Mouse (Mus musculus) spleen, postnatal 14 days (tissue): Measurements from ENCODE around the gene Bptf.
A peak's percentile ranks its signal among the peaks of the same experiment; 100 is the strongest.
"Not testable (repeated sequence)": the region's sequence is repeated elsewhere in the genome, so short reads cannot be mapped to it uniquely, and the experiment has no call there.

Source experiments
- DNase-seq, 2 experiments: peaks; one replicate each; pipeline ENCODE4 v3.0.0; 2021 to 2022; ENCODE audit warnings: low spot score in 2 of 2

The Bptf gene

DNA sequence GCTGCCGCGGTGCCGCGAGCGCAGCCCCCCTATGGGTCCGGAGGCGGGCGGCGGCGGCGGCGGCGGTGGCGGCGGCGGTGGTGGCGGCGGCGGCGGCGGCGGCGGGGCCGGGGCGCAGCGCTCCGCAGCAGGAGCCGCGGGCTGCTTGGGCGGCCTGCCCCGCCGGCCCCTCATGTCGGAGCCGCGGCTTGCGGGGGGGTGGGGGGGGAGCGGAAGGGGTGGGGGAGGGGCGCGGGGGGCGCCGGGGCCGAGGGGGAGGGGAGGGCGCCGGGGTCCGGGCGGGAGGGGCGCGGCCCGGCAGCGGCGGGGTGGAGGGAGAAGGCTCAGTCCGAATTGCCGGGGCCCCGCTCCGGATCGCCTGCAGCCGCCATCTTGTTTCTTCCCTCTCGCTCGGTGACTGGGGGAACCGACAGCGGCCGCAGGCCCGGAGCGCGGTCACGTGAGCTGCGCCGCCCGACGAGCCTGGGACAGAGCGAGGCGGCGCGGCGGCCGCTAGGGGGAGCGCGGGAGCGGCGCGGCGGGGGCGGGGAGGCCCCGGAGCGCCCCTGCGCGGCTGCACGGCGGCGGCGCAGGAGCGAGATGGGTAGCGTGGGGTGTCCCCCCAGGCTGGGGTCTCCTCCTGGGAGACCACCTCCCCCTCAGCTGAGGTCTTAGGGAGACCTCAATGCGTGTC, at the start of gene Bptf:
TSS of gene Bptf (minus strand) at position 379 of the 673 bp plus-strand sequence.
- peak; percentile 83 to 90 for DNase-seq

DNA sequence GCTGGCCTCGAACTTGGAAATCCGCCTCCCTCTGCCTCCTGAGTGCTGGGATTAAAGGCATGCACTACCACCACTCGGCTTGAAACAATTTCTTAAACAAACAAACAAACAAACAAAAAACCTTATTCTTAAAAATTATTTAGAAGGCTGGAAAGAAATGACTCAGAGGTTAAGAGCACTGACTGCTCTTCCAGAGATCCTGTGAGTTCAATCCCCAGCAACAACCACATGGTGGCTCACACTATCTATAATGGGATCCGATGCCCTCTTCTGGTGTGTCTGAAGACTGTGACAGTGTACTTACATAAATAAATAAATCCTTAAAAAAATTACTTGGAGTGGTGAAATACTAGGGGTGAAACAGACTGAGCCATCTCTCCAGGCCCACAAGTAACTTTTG, 29.3 kb upstream of the Bptf start:
- no peak for DNase-seq

DNA sequence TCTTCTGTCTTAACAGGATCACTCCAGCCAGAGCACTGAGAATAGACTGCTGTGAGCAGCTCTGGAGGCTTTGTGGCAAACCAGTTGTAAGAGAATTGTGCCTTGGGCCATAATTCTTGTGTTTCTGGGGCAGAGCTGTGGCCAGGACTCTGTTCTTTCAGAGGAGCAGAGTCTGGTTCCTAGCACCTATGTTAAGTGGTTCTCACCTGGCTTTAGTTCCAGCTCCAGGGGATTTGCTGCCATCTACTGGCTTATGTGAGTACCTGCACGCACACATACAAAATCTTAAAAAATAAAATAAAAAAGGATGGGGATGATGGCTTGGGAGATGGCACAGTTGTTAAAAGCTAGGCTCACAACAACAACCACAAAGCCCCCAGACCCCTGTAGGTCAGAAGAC, 27.1 kb upstream of the Bptf start:
- DNase-seq = no peak

DNA sequence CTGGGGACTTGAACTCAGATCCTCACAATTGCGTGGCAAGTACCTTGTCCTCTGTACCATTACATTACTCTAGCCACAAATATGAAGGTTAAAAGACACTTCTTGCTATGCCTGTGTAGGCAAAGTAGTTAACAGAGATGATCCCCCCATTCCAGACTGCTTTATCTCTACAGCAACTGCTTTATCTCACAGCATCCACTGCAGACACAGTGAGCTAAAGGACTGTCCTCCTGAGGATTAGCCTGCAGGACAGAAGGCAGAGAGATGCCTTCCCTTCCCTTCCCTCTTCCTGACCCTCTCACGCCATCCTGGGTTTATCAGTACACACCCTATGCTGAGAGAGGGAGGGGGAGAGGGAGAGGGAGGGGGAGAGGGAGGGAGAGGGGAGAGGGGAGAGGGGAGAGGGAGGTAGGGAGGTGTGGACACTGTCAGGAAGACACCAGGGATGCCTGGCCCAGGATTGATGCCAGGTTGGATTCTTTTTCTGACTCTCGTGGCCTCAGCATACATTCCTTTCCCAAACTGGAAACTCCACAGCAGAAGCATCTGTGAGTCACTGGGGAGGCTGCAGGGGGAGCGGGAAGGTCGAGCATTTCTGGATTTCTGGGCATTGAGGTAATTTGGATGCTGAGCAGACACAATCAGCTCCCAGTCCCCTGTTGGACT, 25.2 kb upstream of the Bptf start:
- no peak for DNase-seq

DNA sequence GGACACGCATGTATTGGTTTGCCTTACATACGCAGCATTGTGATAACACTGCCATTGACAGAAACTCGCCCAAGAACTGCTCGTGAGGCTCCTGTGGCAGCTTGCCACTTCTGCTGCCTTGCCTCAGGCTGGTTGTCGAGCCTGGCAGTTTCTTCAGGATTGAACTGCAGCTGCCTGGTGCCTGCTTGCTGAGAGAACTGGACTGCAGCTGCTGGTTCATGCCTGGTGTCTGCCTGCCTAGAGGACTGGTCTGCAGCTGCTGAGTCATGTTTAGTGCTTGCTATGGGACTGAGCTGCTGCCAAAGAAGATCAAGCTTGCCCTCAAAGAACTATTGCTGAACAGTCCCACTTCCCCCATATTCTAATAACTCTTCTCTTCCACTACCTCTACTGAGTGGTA, 23.4 kb upstream of the Bptf start:
- DNase-seq = no peak

DNA sequence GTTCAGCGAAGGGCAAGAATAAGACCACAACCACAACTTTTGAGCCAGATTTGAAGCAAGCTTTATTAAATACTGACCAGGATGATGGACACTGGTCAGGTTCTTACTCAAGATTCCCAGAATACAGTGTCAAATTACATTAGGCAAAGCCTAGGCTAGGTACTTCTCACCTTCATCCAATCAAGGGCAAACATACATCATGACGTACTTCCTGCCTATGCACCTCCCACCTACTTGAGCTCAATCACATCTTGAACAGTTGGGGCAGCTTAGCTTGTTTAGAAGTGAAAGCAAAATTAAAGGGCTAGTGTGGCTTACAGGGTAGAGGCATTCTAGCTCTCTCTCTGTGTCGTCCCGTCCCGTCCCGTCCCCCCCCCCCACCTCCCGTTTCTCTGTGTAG, 22.5 kb upstream of the Bptf start:
- no peak for DNase-seq

DNA sequence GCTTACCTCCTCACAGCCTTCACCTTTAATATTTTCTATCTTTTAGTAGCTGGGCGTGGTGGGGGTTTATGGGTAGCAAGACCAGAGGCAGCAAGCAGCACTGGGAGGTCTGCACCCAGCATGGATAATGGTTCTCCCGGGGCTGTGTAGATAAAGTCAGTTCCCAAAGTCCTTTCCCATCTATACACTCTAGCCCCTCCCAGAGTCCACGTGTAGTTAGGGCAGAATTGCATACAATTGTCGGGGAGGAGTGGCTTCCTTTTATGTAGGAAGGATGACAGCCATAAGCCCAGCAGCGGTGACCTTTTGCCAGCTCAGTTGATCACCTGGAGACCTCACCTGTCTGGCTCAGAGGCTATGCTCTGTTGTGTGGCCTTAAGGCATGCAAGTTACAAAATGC, 21.7 kb upstream of the Bptf start:
- DNase-seq = no peak

DNA sequence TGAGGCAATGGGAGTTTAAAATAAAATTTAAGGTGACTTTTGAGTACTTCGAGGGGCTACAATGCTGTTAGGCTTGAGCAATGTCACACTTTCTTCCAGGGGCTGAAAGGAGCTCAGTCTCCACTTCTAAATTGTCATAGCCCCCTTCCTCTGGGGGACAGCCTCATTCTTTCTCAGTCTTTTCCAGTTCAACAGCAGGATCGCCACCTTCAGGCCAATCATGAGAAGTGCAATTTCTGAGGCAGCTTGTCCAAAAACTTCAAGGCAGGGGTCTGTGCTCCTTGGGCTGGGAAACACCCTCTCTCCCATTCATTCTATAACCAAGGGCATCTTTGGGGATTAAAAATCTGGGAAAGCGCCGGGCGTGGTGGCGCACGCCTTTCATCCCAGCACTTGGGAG, 19.9 kb upstream of the Bptf start:
- DNase-seq = no peak

DNA sequence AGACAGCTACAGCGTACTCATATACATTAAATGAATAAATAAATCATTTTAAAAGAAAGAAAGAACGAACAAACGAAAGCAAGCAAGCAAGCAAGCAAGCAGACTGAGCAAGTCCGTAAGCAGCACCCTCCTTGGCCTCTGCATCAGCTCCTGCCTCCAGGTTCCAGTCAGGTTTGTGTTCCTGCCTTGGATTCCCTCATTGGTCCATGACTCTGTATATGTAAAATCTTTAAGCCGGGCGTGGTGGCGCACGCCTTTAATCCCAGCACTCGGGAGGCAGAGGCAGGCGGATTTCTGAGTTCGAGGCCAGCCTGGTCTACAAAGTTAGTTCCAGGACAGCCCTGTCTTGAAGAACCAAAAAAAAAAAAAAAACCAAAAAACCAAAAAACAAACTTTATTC, 12.0 kb upstream of the Bptf start:
- not testable (repeated sequence) for DNase-seq

DNA sequence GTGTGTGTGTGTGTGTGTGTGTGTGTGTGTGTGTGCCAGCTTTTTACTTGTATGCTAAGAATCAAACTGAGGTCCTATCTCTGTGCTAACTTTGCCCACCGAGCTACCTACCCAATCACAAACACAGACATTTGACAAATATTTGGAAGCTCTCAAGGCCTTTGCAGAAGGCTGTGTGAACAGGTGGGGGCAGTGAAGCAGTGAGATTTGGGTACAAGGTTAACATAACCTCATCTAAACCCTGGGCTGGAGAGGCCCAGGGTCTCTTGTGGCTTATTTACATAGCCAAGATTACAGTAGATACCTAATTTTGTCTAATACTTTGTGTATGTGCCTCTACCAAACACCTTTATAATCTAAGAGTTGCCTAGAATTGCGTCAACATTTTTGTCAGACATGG, 10.5 kb upstream of the Bptf start:
- DNase-seq = no peak

DNA sequence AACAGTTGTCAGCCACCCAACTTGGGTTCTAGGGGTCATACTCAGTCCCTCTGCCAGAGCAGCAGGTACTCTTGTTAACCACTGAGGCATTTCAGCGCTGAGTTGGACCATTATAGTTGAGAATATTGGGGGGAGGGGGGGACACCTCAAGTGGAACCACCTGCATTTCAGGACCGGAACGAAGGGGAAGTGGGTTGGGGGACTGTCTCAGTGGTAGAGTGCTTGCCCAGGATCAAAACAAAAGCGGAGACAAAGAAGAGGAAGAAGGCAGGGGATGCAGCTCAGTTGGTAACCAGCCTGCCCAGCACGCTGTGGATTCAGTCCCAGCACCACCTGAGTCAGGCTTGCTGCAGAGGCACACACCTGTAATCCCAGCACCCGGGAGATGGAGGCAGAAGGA, 8.8 kb upstream of the Bptf start:
- peak in 1 of 2 experiments; percentile 15 for DNase-seq

DNA sequence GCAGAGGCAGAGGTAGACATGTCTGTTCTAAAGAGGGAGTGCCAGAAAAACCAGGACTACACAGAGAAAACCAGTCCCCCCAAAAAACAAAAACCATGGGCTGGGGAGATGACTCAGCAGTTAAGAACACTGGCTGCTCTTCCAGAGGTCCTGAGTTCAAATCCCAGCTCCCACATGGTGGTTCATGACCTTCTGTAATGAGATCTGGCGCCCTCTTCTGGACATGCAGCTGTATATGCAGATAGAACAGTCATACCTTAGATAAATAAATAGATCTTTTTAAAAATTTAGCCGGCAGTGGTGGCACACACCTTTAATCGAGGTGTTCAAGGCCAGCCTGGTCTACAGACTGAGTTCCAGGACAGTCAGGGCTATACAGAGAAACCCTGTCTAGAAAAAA, 6.7 kb upstream of the Bptf start:
- peak in 1 of 2 experiments; percentile 57 for DNase-seq

DNA sequence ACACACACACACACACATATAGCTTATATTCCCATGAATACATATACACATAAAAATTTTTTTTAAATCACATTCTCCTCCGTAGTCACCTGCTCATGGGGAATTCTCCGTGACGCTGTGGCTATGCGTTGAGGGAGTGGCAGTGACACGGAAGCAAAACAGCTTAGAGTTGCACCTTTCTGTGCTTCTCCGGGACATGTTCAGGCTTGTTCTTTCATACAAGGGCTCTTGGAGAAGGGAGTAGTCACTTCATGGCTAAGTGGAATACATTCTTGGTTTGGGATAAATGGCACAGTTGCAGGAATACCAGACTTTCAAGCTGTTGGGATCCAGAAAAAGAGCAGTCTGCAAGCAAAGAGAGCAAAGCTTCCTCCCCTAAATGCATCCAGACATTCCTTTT, 5.7 kb upstream of the Bptf start:
- DNase-seq = no peak

DNA sequence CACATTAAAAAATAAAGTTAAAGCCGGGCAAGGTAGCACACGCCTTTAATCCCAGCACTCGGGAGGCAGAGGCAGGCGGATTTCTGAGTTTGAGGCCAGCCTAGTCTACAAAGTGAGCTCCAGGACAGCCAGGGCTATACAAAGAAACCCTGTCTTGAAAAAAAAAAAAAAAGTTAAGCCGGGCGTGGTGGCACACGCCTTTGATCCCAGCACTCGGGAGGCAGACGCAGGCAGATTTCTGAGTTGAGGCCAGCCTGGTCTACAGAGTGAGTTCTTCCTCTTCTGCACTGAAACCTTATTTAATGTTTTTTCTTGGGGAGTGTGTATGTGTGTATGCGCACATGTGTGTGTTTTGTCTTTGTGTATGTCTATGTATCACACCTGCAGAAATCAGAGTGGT, 4.5 kb upstream of the Bptf start:
- DNase-seq = not testable (repeated sequence)

DNA sequence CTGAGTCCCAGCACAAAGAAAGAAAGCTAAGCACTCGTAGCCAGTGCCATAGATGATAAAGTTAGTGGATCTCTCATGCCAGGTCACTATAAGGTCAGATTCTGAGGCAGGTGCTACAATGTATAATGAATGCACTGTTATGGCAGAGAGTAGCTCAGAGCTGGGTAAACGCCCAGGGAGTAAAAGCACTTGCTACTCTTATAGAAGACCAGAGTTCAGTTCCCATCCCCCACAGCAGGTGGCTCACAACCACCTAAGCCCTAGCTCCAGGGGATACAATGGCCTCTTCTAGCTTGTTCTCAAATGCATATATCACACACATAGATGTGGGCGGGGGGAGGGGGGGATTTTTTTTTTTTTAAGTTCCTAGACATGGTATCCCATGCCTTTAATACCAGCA, 3.8 kb upstream of the Bptf start:
- DNase-seq = no peak

DNA sequence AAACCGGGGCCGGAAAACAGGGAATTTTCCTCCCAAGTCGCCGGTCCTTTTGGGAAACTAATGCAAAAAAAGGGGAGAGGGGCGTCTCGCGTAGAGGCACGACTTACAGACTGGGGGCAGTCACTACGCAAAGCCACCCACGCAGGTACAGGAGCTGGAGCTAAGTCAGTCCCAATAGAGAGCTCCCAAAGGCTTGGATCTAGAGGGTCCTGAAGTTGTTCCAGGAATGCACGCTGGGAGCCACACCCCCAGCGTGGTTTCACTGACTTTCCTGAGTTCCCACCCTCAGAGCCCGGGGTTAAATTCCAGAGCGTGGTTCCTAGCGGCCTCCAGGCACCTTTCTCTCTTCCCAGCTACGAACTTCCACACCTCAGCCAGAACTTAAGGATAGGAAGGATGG, 499 bp upstream of the Bptf start:
- no peak for DNase-seq

DNA sequence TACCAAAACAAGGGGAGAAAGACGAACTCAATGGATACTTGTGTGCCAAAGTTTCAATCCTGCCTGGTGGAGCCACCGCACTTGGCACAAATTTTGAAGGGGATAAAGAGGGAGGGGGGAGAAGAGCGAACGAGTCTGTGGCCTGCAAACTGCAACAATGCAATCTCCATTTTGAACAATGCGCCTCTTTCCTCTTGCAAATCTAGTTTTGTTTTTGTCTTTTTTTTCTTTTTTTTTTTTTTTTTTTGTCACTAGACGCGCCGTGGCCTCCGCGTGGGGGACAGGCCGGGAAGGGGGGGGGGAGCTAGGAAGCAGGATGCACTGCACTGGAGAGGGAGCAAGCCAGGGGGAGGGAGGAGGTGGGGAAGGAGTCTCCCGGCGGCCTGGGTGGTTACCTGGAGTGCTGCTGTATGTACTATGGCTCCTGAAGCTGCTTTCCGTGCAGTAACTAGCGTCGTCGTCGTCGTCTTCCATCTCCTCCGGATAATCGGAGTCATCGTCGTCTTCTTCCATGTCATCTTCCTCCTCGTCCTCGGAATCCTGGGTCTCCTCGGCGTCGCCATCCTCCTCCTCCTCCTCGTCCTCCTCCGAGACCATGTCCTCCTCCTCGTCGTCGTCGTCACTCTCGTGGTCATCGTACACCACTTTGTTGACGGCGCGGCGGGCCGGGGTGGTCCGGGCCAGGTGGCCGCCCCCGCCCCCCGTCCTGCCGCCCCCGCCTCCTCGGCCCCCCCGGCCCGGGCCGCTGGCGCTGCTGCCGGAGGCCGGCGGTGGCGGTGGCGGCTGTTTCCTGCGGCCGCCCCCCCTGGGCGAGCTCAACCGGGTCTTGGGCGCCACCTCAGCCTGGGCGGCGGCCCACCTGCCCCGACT, 813 bp downstream of the Bptf start:
- peak; percentile 36 to 50 for DNase-seq

DNA sequence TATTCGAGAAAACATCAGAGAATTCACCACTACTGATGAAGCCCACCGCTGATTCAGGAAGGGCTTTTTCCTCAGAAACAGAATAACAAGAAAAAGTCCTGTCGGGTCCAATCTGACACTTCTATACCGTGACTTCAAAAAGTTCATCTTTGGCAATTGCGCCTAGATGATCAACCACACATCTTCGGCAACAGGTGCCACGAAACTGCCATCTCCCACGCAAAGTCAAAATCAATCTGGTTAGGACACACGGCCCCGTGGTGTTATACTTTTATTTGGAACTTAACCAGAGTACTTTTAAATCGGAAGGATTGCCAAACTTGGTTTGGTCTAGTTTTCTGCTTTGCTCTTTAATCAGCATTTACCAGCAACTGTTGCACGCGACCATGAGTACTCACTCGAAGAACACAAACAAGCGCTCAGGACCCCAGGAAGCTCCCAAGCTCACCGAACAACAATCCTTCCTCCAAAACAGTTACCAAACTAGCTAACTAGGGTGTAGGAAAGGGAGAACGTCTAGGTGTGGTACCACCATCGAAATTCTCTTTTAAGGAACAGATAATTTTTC, 1.6 kb downstream of the Bptf start:
- DNase-seq = no peak

DNA sequence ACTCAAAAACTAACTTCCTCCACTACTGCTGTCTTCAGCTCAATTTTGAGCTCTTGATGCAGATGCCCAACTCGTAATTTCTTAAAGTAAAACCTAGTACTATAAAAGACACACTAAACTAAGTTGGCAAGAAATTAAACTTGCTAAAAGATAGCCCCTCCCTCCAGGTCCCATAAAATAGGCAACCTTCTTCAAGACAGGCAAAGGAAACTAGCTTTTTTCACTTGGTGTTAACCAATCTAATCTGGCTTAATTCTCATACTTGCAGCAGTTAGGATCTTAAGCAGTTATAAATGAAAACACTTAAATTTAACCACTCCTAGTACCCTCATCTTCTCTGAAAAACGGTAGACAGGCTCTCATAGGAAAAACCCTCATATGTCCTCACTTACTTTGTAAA, 2.3 kb downstream of the Bptf start:
- no peak for DNase-seq

DNA sequence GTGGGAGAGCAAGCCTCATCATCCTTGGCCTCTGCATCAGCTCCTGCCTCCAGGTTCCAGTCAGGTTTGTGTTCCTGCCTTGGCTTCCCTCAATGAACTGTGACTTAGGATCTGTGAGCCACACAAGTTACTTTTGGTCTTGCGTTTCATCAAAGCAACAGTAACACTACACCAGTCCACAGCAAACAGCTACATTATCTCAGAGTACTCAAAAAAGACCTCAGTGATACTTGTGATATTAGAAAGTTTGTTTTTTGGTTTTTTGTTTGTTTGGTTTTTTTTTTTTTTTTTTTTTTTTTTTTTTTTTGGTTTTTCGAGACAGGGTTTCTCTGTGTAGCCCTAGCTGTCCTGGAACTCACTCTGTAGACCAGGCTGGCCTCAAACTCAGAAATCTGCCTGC, 5.2 kb downstream of the Bptf start:
- not testable (repeated sequence) for DNase-seq

DNA sequence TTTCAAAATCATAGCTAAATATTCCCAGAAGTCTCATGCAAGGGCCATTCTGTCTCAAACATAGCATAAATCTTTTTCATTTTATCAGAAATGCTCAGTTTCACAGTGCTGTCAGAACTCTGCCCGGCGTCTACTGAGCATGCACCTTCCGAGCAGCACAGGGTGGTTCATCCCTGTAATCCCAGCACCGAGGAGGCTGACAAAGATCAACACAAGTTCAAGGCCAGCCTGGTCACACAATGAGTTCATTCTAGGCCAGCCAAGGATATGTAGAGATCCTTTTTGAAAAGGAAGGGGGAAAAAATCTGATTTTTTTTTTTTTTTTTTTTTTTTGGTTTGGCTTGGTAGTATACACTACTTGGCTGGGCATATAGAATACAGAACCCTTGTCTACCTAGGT, 6.9 kb downstream of the Bptf start:
- DNase-seq = no peak

DNA sequence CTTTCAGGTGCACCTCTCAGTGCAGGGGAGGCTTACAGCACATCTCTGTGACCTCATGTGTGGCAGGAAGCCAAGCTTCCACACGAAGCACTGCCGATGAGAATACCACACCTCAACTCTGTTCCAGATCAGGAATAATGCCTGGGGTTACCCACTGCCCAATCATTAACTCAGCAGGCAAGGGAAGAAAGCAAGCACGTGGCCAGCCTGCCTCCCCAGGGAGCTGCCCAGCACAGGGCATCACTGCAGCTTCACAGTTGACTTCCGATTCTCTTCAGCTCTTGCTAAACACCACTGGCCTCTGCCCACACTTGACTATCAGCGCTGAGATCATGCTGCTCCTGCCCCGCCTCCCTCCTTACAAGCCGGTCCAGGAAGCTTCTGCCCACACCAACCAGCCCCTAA, 7.6 kb downstream of the Bptf start:
- no peak for DNase-seq

DNA sequence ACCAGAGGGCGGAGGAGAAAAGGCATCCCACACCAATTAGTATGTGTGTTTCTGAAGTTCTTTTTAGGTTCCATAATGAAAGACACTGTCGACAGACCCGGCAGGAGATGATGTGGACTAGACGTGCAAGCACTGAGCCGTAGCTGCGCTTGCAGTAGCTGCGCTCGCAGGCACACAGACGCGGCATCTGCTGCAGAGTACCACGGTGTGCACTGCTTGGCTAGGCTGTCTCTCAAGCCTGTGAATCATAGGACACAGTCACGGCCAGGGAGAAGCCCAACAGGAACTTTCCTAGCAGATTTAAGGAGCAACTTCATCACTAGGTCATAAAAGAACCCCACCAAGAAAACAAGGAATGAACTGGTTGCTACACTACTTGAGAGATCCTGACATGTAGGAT, 14.1 kb downstream of the Bptf start:
- DNase-seq = no peak
